Mouse (Mus musculus) MEL (cell line): ENCODE measurements at regions not wholly inside any gene's neighbourhood (a gene's known extent, or its start where the extent isn't known, plus 50 kb on each side); places are given as distances from the start of the nearest gene placed in this dataset.

Experiments used
- DNase-seq: peaks from one replicate; pipeline ENCODE4 v3.0.0; 2011; ENCODE audit warnings: low read depth, low spot score
- H3K27ac ChIP-seq: 2 replicates; pipeline ENCODE4 v1.5.1; 2012; ENCODE audit warnings: low read depth, mild to moderate bottlenecking, control low read depth, low read length, moderate library complexity; ENCODE audit not compliant: control insufficient read depth
- H3K27me3 ChIP-seq, 2 experiments: fragments of 150-350 bp in 1 of 2; sonication (generic) in 1 of 2; 2 replicates each; pipeline ENCODE4 v1.6.1; 2012; ENCODE audit warnings: low read length in 2 of 2, mild to moderate bottlenecking in 2 of 2, improper control_type of control experiment in 1 of 2, moderate library complexity in 1 of 2; ENCODE audit not compliant: insufficient read depth in 2 of 2, control insufficient read depth in 1 of 2
- H3K36me3 ChIP-seq, 2 experiments: 2 replicates each; pipeline ENCODE4 v1.6.1; 2012 to 2014; ENCODE audit warnings: low read length in 2 of 2, improper control_type of control experiment in 1 of 2, inconsistent platforms in 1 of 2, mild to moderate bottlenecking in 1 of 2; ENCODE audit not compliant: insufficient read depth in 2 of 2, control insufficient read depth in 1 of 2
- H3K4me1 ChIP-seq, 2 experiments: fragments of 150-350 bp in 1 of 2; sonication (generic) in 1 of 2; 2 replicates each; pipeline ENCODE4 v1.6.1; 2012; ENCODE audit warnings: low read length in 2 of 2, improper control_type of control experiment in 1 of 2, mild to moderate bottlenecking in 1 of 2; ENCODE audit not compliant: insufficient read depth in 2 of 2, control insufficient read depth in 1 of 2
- H3K4me3 ChIP-seq, 2 experiments: fragments of 150-350 bp in 1 of 2; sonication (generic) in 1 of 2; 2 replicates each; pipeline ENCODE4 v1.5.1; 2012; ENCODE audit warnings: low read depth in 2 of 2, low read length in 2 of 2, mild to moderate bottlenecking in 2 of 2, moderate library complexity in 2 of 2, control low read depth in 1 of 2, improper control_type of control experiment in 1 of 2; ENCODE audit not compliant: control insufficient read depth in 1 of 2, insufficient read depth in 1 of 2
- H3K79me2 ChIP-seq: 2 replicates; pipeline ENCODE4 v1.6.1; 2012; ENCODE audit warnings: mild to moderate bottlenecking, low read length, moderate library complexity; ENCODE audit not compliant: control insufficient read depth, poor library complexity, insufficient read depth
- H3K9ac ChIP-seq: 2 replicates; pipeline ENCODE4 v1.6.1; 2012; ENCODE audit warnings: low read depth, mild to moderate bottlenecking, control low read depth, low read length, moderate library complexity; ENCODE audit not compliant: control insufficient read depth, poor library complexity, severe bottlenecking
- H3K9me3 ChIP-seq: fragments of 150-350 bp; sonication (generic); replicated peaks from 2 replicates; pipeline ENCODE4 v1.6.1; 2012; ENCODE audit warnings: mild to moderate bottlenecking, low read length, improper control_type of control experiment, moderate library complexity; ENCODE audit not compliant: insufficient read depth
- CTCF ChIP-seq, 3 experiments: IDR thresholded peaks in 2 of 3; conservative IDR thresholded peaks in 1 of 3; 2 replicates each; pipeline ENCODE4 v1.5.1; 2011 to 2012; ENCODE audit warnings: low read length in 3 of 3, low read depth in 2 of 3, mild to moderate bottlenecking in 2 of 3, improper control_type of control experiment in 1 of 3, inconsistent platforms in 1 of 3, mixed read lengths in 1 of 3, moderate library complexity in 1 of 3; ENCODE audit not compliant: control insufficient read depth in 1 of 3, insufficient read depth in 1 of 3, poor library complexity in 1 of 3, severe bottlenecking in 1 of 3
- ELF1 ChIP-seq: IDR thresholded peaks from 2 replicates; pipeline ENCODE4 v1.6.1; 2014; ENCODE audit warnings: low read depth, mild to moderate bottlenecking, inconsistent platforms, low read length, improper control_type of control experiment, moderate library complexity
- ETS1 ChIP-seq: IDR thresholded peaks from 2 replicates; pipeline ENCODE4 v1.6.1; 2012; ENCODE audit warnings: low read depth, mild to moderate bottlenecking, inconsistent platforms, low read length, improper control_type of control experiment, moderate library complexity
- KAT2A ChIP-seq: conservative IDR thresholded peaks from 2 replicates; pipeline ENCODE4 v1.6.1; 2012; ENCODE audit warnings: low read depth, low read length, improper control_type of control experiment, inconsistent platforms
- MAFK ChIP-seq: IDR thresholded peaks from 2 replicates; pipeline ENCODE4 v1.6.1; 2011; ENCODE audit warnings: low read depth, mild to moderate bottlenecking, low read length, improper control_type of control experiment, borderline replicate concordance
- MAZ ChIP-seq: IDR thresholded peaks from 2 replicates; pipeline ENCODE4 v1.6.1; 2012; ENCODE audit warnings: low read depth, mild to moderate bottlenecking, inconsistent platforms, low read length, improper control_type of control experiment
- MEF2A ChIP-seq: IDR thresholded peaks from 2 replicates; pipeline ENCODE4 v1.6.1; 2014; ENCODE audit warnings: low read depth, mild to moderate bottlenecking, inconsistent platforms, low read length, improper control_type of control experiment; ENCODE audit not compliant: poor library complexity, insufficient replicate concordance, severe bottlenecking; ENCODE audit errors: extremely low read depth
- MXI1 ChIP-seq: IDR thresholded peaks from 2 replicates; pipeline ENCODE4 v1.6.1; 2011; ENCODE audit warnings: mild to moderate bottlenecking, low read depth, low read length, improper control_type of control experiment
- MYB ChIP-seq: IDR thresholded peaks from 2 replicates; pipeline ENCODE4 v1.6.1; 2011; ENCODE audit warnings: mild to moderate bottlenecking, low read depth, low read length, improper control_type of control experiment
- MYC ChIP-seq: IDR thresholded peaks from 2 replicates; pipeline ENCODE4 v1.6.1; 2011; ENCODE audit warnings: low read depth, mild to moderate bottlenecking, low read length, improper control_type of control experiment, moderate library complexity
- NELFE ChIP-seq: IDR thresholded peaks from 2 replicates; pipeline ENCODE4 v1.6.1; 2011; ENCODE audit warnings: low read depth, low read length, improper control_type of control experiment
- NRF1 ChIP-seq: IDR thresholded peaks from 2 replicates; pipeline ENCODE4 v1.6.1; 2014; ENCODE audit warnings: low read depth, mild to moderate bottlenecking, inconsistent platforms, low read length, improper control_type of control experiment, moderate library complexity; ENCODE audit not compliant: poor library complexity, insufficient read depth, severe bottlenecking
- POLR2AphosphoS2 ChIP-seq: IDR thresholded peaks from 2 replicates; pipeline ENCODE4 v1.6.1; 2011; ENCODE audit warnings: low read length, improper control_type of control experiment
- RCOR1 ChIP-seq: IDR thresholded peaks from 2 replicates; pipeline ENCODE4 v1.6.1; 2012; ENCODE audit warnings: low read depth, mild to moderate bottlenecking, inconsistent platforms, low read length, improper control_type of control experiment
- SMC3 ChIP-seq: IDR thresholded peaks from 2 replicates; pipeline ENCODE4 v1.6.1; 2011; ENCODE audit warnings: low read depth, low read length, improper control_type of control experiment
- TAL1 ChIP-seq: IDR thresholded peaks from 2 replicates; pipeline ENCODE4 v1.6.1; 2012; ENCODE audit warnings: mild to moderate bottlenecking, inconsistent platforms, low read length, moderate library complexity, mixed read lengths
- USF1 ChIP-seq: IDR thresholded peaks from 2 replicates; pipeline ENCODE4 v1.6.1; 2014; ENCODE audit warnings: low read depth, mild to moderate bottlenecking, inconsistent platforms, low read length, improper control_type of control experiment, moderate library complexity
- ZKSCAN1 ChIP-seq: IDR thresholded peaks from 2 replicates; pipeline ENCODE4 v1.6.1; 2012; ENCODE audit warnings: low read depth, mild to moderate bottlenecking, inconsistent platforms, low read length, improper control_type of control experiment, moderate library complexity

GRCm38 (mm10) chr15:42127471-42127870, 1993.3 kb downstream of the 9330182O14Rik start:
- no peaks in the 10 kb centered on the region for H3K79me2 ChIP-seq
- no peak overlapping the region for H3K4me3 ChIP-seq
- H3K27me3 ChIP-seq = no peaks in the 10 kb centered on the region
- no peaks in the 10 kb centered on the region for H3K36me3 ChIP-seq
- TF ChIP-seq NRF1 = no peak
- no peak for TF ChIP-seq CTCF (IDR thresholded peaks at IDR 0.05 in 2 of 3, conservative IDR thresholded peaks at IDR 0.05 in 1 of 3; ENCODE audit: control insufficient read depth in 1 of 3, insufficient read depth in 1 of 3, low read depth in 2 of 3, low read length in 3 of 3, poor library complexity in 1 of 3, severe bottlenecking in 1 of 3)
- no peak for TF ChIP-seq MAFK
- no peak for TF ChIP-seq ELF1
- no peak for TF ChIP-seq POLR2AphosphoS2
- TF ChIP-seq TAL1 = no peak
- TF ChIP-seq MYC = no peak
- no peak for TF ChIP-seq RCOR1
- TF ChIP-seq KAT2A = no peak
- TF ChIP-seq USF1 = no peak
- no peak for TF ChIP-seq MAZ
- TF ChIP-seq MXI1 = no peak
- no peak for TF ChIP-seq MYB
- TF ChIP-seq MEF2A = no peak
- no peak for TF ChIP-seq ETS1
- TF ChIP-seq NELFE = no peak
- TF ChIP-seq ZKSCAN1 = no peak
- no peaks in the 10 kb centered on the region for H3K9me3 ChIP-seq
- no peaks in the 10 kb centered on the region for H3K4me1 ChIP-seq
- no peak overlapping the region for H3K9ac ChIP-seq
- no peak overlapping the region for H3K27ac ChIP-seq
- DNase-seq = no peak

- Histone ChIP-seq H3K27me3 (no peaks in the 10 kb centered on the region), H3K36me3 (no peaks in the 10 kb centered on the region), H3K27ac (no peak overlapping the region), H3K79me2 (no peaks in the 10 kb centered on the region), H3K9me3 (no peaks in the 10 kb centered on the region), H3K4me3 (no peak overlapping the region), H3K9ac (no peak overlapping the region), H3K4me1 (no peaks in the 10 kb centered on the region)
- no peak for DNase-seq
- TF ChIP-seq NELFE (no peak), SMC3 (no peak), USF1 (no peak)
These were observed 1994.8 kb downstream of the 9330182O14Rik start for GRCm38 (mm10) chr15:42128976-42129375.
